Mouse (Mus musculus) B cell, adult 2 months (primary cell): ENCODE measurements around the gene Slc36a2.
A peak's percentile ranks its signal among the peaks of the same experiment; 100 is the strongest.

ENCODE experiments used
- DNase-seq, 2 experiments: peaks; one replicate each; pipeline ENCODE4 v3.0.0; 2022

Slc36a2 gene

DNA sequence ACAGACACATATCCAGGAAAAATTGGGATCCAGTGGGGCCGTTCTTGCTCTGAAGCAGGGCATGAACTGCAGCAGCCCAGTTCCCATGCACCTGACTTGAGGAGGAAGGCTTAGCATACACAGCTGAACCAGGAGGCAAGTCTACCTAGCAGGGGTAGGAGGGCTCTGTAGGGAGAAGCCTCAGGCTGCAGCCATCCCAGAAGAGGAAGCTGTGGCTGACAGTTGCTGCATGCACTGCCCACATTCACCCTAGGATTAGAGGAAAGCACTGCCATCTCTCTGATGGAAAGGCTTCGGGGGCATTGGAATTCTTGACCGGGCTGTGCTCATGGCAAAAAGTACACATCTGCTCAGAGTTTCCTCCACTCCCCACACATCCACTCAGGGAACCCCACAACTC is 5.0 kb downstream of the Slc36a2 start:
- no peak for DNase-seq

DNA sequence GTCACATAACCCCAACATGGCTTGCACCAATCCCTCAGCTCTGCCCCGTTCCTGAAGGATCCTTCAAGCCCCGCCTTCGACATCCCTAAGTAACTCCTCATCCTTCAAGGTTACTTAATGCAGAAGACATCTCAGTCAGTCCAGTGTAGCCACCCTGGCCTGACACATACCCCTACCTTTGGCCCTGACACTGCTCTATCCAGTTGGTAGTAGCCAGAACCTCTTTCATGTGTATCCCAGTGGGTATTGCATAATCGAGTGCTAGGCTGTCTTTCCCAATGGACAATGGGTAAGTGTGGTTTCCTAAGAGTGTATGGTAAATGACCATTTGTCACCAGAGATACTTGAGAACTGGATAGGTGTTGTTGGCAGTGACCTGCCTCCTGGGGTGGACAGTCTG is 6.0 kb downstream of the Slc36a2 start:
- no peak for DNase-seq

DNA sequence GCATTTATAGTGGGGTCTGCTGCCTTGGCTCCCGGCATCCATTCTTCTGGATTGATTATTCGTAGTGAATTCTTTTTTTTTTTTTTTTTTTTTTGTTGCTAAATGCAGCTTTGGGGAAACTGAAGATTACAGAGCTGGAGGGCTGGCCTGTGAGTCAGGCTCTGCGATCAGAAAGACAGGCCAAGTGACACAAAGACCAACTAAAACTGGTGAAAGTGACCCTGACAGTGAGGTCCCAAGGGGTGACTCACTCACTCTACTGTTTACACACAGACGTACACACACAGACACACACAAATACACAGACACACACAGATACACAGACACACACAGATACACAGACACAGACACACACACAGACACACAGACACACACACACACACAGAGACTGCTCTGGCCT is 14.4 kb downstream of the Slc36a2 start:
- no peak for DNase-seq

DNA sequence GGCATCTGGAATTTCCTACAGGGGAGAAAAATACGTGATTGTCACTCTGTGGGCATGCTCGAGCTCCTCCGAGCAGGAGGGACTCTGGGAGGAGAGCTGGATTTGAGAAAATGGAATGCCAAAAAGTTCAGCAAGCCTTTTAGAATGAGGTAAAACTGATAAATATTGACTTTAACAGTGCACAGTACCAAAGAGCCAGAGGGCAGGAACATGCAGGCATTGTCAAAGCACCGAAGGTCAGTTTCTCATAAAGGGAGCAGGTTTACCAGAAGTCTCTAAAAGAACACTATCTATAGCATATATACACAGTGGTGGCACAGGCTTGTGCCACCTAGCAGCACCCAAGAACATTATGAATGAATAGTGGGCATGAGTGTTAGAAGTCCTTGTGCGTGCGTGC is 16.0 kb downstream of the Slc36a2 start:
- no peak for DNase-seq

DNA sequence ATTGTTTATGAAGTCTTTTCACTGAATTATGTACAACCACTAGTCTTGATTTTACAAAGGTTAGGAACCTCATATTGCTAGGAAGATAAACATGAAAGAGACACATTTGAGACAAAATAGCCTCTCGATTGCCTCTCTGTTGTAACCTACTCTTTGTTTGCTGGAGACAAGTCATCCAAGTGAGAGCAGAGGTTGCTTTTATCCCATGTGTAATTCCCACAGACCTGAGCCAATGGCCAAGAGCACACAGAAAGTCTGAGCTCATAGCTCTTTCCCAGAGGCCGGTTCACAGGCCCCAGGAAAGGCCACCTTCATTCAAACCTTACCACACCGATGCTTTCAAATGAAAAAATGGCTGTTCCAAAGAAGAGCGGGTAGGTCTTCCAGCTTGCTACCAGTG is 16.4 kb downstream of the Slc36a2 start:
- DNase-seq: no peak

DNA sequence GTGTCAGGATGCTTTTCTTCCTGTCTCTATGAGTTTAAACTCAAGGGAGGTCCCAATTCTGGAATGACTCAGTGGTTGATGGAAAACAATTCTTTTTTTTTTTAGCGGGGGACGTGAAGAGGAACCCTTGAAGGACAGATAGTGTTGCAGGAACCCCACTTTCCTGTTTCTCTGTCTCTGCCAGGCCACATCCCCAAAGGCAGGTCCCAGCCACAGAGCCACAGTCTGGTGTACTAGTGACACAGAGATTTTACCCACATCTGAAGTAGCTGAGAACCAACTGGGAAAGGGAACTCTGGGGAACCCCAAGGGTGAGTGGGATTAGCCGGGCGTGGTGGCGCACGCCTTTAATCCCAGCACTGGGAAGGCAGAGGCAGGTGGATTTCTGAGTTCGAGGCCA is 19.1 kb downstream of the Slc36a2 start:
- no peak for DNase-seq

DNA sequence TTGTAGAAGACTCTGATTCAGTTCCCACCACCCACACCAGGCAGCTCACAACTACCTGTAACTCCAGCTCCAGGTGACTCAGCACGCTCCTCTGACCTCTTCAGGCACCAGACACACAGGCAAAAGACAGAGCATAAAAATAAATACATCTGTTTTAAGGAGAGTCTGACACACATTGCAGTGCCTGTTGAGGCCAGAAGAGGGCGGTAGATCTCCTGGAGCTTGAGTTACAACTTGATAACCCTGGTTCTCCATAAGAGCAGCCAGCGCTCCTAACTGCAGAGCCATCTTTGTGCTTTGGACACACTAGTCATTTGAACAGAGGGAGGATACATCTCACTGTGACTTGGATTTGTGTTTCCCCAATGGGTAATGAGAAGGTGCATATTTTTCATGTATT is 20.2 kb downstream of the Slc36a2 start:
- peak; percentile 70 to 73 for DNase-seq

DNA sequence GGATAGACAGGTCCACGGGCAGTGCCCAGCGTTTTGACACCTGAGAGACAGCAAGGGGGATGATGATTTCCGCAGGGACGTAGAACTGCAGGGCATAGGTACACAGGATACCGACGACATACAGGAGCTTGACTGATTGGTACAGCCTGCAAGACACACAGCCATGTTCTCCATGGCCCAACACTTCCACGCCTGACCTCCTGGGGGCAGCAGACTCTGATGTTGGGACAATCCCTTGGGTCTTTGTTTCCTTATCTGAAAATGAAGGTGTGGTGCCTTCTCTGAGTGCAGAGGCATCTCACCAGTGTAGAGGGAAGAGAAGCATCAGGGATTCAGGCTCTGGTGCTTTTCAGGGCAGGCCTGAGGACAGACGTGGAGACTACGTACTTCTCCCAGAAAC is 22.2 kb downstream of the Slc36a2 start:
- DNase-seq: peak; percentile 70 to 75

DNA sequence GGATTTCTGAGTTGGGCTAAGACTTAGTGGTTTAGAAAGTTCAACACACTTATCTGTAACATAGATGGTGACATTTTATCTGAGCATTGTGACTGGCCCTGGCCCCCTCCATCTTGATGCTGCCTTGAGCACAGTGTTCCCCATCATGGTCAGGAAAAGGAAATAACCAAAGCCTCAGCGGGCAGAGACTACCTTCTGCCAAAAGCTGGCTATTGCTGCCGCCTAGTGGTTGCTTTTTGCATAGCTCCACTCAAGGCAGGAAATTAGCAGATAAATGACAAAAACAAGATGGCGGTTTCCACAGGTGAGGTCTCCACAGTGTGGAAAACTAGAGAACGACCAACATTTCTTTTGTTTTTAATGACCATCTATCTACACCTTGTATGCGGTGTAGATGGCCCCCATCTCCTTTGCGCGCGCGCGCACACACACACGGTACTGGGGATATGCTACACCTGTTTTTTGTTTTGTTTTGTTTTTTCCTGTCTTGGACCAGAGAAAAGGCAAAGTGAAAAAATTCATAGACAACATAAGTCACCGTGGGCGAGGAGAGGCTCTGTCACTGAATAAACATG is 26.0 kb downstream of the Slc36a2 start:
- peak; percentile 91 for DNase-seq

DNA sequence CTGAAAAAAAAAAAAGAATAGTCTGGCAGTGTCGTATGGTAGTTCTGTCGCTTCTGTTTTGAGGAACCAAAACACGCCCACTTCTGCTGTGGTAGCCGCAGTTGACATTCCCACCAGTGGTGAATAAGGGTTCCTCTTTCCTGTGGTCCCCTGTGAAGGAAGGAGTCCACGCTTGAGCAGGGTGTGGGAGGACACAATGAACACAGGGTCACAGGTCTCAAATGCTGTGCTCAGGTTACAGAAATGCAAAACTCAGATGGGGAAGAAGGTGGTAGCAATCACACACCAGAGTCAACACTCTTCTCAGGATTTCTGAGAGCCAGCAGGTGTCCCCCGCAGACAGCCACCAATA is 29.8 kb downstream of the Slc36a2 start:
- peak; percentile 70 to 79 for DNase-seq

DNA sequence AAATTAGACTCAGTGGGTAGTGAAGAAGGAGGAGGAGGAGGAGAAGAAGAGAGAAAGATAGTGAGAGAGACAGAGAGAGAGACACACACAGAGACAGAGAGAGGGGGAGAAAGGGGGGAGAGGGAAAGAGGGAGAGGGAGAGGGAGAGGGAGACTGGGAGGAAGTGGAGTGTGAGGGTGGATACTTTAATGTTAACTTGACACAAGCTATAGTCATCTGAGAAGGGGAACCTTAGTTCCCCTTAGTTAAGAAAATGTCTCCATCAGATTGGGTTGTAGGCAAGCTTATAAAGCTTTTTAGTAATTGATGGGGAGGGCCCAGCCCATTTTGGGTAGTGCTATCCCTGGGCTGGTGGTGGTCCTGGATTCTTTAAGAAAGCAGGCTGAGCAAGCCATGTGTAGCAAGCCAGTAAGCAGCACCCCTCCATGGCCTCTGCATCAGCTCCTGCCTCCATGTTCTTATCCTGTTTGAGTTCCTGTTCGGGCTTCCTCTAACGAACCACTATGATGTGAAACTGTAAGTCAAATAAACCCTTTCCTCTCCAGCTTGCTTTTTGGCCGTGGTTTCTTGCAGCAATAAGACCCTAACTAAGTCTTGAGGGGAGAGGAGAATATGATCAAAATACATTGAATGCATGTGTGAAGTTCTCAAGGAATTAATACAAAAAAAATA is 30.3 kb downstream of the Slc36a2 start:
- peak; percentile 56 to 61 for DNase-seq

DNA sequence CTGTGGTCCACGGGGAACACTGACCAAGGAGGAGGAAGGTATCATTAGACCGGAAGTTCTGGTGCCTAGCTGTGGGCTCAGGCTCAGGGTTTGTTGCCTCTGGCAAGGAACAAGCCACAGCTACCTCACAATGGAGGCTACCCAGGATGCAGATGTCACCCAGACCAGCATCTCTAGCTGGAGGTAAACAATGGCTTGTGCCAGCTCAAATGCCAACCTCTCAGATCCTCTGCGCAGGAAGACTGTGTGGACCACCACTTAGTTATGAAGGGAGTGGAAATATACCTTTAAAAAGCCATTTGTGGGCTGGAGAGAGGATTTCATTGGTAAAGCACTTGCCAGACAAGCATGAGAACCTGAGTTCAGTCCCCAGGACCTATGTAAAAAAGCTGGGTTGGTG is 33.3 kb downstream of the Slc36a2 start, which contains the start of gene Slc36a3:
TSS of gene Slc36a3 (minus strand) at position 101 of the 400 bp plus-strand sequence.
- DNase-seq: no peak

DNA sequence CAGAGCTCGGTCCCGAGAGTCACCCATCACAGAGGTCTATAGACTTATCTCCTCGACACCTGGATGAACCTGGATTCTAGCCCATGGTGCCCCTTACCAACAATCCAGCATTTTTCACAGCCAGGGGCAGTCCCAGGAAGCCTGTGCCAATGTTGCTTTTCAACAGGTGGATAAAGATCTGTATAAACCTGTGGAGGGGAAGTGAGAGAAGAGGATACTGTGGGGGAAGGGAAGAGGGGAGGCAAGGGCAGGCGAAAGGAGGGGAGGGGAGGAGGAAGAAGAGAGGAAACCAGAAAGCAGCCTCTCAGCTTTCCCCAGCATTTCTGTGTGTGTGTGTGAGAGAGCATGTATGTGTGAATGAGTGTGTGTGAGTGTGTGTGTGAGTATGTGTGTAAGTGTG is 36.4 kb downstream of the Slc36a2 start:
- DNase-seq: peak in 1 of 2 experiments; percentile 17

DNA sequence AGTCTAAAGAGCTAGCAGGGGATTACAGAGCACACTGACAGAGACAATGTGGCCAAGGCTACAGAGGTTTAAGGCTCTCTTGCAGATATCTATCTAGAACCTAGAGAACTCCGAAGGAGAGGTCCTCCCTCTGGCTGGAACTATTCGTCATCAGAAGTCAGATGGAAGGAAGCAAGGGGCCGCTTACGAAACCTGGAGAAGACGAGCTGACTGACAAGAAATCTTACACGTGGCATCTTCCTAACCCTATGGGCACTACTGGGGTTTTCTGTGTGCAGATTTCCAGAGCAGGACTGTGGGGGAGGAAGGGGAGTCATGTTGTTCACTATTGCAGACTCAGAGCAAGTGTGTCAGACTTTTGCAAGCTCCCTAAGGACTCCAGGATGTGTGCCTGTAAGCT is 37.5 kb downstream of the Slc36a2 start:
- no peak for DNase-seq

DNA sequence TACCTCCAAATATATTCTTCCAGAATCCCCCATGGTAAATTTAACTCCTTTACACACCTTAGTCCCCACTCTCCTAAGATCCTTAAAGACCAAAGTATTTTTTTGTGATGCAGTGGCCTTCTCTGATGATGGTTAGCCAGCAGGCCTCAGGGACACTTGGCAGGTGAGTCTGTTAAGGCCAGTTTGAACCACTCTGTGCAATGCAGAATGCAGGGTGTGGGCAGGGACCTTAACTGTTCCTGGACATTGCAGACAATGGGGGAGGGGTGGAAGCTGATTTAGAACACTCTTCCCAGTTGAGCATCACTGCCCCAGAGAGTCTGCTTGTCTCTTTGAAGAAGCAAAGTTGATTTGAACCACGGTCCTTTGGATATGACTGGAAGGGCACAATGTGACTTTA is 38.0 kb downstream of the Slc36a2 start:
- DNase-seq: no peak

DNA sequence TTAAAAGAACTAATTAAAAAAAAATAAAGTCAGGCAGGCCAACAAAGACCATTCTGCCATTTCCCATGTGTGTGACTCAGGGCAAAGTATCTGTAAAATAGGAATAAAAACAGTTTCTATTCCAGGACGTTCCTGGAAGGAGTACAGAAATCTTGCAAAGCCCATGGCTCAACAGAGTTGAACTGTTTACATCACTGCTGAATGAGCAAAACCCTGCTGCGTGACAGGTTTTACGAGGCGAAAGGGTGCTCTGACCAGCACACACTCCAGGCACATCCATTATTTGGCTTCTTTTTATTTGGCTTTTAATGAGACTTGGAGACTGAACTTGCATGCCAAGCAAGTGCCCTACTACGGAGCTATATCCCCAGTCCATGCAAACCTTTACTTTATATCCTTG is 40.9 kb downstream of the Slc36a2 start:
- no peak for DNase-seq

DNA sequence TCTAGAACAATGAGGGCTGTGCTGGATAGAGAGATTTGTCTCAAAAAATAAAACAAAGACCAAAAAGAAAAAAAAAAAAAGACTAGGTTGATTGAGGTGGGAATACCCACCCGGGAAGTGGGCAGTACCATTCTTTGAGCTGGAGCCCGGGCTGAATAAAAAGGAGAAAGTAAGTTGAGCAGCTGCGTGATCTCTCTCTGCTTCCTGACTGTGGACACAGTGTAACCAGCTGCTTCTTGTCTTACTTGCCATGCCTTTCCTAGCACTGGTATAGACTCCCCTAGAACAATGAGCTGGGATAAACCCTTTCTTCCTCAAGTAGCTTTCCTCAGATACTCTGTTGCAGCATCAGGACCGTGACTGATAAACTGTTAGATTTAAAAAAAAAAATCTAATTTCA is 43.4 kb downstream of the Slc36a2 start:
- DNase-seq: no peak

DNA sequence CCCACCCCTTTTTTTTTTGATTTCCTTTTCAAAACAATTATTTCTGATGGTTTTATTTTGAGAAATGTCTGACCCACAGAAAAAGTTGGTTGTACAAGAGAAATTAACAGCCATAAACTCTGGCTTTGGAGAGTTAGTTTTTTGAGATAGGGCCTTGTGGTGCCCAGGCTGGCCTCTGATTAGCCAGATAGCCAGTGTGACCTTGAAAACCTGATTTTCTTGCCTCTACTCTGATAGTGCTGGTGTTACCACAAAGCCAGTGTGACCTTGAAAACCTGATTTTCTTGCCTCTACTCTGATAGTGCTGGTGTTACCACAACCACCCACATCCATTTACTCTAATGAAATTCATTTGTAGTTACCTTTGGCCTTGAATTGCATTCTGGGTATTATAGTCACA is 47.2 kb downstream of the Slc36a2 start:
- DNase-seq: no peak

DNA sequence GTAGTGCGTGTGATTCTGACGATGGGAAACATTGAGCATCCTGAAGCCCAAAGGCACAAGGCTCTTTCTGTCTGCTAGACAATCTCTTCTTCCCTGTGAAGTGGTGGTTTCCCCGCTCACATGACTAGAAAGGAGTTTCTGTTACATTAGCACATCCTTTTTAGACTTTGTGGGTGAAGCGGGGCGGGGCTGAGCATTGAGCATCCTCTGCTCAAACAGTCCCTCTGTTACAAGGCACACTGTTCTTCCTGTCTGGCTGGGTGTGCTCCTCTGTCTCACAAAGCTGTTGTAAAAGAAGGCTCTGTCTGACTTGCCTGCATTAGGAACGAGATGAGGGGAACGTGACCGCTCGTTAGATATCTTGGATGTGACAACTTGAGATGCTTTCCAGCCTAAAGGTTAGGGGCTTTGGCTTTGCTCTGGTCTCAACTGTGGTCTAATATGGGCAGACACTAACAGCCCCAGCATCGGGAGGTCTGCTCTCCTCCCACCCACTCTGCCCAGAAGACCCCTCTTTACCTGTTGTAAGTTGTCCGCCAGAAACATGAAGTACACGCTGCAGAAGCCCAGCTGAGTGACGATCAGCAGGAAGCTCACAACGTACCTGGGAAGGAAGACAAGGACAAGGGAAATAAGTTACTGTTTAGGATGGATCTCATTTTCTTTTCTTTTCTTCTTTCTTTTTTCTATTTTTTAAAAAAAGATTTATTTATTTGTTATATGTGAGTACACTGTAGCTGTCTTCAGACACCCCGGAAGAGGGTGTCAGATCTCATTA is 47.9 kb downstream of the Slc36a2 start:
- peak; percentile 82 to 88 for DNase-seq

DNA sequence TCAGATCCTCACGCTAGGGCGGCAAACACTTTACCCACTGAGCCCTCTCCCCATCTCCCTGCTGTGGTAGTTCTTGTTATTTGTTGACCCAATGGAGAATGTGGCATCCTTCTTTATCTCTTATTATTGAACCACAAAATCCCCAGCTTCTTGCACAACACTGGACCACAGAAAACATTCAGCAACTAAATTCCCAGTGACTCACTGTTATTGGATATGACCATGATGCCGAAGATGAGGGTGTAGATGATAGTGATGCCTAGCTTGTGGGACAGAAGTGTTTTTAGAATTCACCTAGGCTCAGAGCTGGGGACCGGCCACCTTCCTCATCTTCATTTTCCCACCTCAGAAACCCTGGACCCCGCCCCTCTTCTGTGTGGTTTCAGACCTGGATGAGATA is 50.0 kb downstream of the Slc36a2 start:
- no peak for DNase-seq

DNA sequence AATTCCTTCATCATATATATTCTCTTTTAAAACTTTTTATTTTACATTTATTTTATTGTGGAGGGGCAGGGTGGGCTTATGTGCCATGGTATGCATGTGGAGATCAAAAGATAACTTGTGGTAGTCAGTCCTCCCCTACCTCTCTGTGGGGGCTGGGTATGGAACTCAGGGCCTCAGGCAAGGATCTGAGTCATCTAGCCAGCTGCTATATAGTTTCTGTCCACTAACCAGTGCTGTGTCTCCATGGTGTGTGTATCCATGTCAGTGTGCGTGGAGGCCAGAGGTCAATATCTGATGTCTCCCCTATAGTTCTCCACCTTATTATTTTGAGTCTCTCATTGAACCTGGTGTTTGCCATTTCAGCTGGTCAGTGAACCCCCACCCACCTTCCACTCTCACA is 50.5 kb downstream of the Slc36a2 start:
- DNase-seq: no peak

DNA sequence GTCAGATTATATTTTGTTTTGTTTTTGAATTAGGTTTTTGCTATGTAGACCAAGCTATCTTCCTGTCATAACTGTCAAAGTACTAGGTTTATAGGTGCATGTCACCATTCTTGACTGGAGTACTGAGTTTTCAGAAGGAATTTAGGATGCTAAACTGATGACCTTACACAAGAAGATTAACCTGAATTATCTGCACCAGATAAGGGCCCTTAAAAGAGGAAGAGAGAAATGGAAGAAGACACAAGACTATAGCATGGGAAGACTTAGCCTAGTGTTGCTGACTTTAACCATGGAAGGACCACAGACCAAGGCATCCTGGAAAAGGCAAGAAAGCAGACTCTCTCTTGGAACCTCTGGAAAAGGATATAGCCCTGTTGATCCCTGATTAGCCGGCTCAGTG is 51.7 kb downstream of the Slc36a2 start:
- DNase-seq: no peak

DNA sequence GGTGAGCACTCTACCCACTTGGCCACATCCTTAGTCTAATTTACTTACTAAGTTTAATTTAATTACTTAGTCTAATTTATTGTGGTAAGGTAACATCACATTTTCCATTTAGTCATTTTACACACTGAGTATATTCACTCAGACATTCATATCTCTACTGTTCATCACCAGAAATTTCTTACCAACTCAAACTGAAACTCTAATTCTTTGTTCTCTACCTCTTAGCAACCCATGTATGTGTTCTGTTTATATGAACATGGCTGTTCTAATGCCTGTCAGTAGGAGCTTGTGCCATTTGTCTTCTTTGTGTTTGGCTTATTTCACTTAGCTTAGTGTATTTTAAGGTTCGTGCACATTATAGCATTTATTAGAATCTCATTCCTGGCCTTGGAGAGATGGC is 52.9 kb downstream of the Slc36a2 start:
- no peak for DNase-seq

DNA sequence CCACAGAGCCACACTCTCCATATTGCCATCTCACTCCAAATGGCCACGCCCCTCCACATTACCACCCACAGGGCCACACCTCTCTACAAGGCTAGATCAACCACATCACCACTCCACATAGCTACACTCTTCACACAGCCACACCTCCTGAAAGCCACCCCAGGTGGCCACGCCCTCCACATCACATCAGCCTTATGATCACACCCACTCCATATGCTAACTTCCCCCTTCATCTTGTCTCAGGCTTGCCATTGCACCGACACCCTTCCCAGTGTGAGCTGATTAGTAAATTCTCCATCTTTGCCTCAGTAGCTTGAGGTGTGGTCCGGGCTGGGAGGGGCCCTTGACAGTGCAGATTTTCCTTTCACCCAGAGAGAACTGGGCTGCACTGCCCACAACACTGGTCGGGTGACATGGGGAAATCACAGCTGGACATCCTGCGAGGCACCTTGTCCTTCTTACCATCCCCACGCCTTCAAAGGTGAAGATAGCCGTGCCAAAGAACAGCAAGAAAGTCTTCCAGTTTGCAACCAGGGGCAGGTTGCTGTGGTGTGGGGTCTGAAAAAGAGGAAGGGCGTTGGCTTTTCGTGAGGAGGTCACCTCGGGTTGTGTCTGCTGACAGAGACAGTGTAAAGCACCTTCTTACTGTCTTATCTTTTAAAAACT is 53.7 kb downstream of the Slc36a2 start:
- DNase-seq: peak; percentile 83 to 88
